Mouse (Mus musculus) spleen, adult 2 months (tissue): ENCODE measurements around the gene Morf4l1.

Experiments
- CTCF ChIP-seq: fragments of 200-500 bp; IDR thresholded peaks from 2 replicates; pipeline ENCODE4 v1.5.1; 2011; ENCODE audit warnings: mild to moderate bottlenecking, inconsistent platforms; ENCODE audit not compliant: insufficient read depth, insufficient read length, insufficient replicate concordance; ENCODE audit errors: extremely low read depth
- POLR2A ChIP-seq: fragments of 200-500 bp; IDR thresholded peaks from 2 replicates; pipeline ENCODE4 v1.6.1; 2011; ENCODE audit warnings: low read depth, low read length, inconsistent platforms

DNA sequence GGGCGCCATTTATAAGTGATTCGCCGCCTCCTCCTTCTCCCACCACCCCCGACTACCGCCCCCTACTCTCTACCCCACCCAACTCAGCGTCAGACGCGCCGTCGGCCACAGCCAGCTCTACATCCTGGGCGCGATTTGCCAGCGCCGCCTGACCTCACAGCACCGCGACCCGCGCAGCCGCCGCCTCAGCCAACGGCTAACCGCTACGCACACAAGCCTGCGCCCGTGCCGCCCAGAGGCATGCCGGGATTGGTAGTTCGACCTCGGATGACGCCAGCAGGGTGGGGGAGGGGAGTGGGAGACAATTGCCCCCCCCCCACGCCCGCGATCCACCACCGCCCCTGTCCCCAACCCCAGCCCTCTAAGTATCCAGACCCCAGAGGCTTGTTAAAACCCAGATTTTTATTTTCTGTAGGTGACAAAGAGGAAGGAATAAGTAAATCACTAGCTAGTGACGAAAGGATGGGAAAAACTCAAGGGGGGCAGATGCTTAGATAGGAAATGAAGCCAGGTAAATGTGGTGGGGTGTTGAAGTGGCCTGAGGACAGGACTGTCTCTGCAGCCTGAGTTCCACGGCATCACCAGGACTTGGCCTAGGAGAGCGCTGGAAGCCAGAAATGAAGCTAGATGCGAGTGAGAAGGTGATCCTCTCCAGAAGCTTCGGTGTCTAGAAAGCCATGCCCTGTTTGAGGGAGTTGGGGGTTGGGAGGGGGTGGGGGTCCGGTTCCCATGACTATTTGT lies at the start of gene Morf4l1:
- no peak; the same call in 1 of the 2 replicates for TF ChIP-seq POLR2A
- no peak for TF ChIP-seq CTCF
